Mouse (Mus musculus) intestine, embryonic 15.5 days (tissue): Measurements from ENCODE around the gene Rnf217. TPM values are rescaled to one million over a fixed set of nuclear protein-coding genes. Genes with fewer than 3 reads are reported as not detected.
A peak's percentile ranks its signal among the peaks of the same experiment; 100 is the strongest.

ENCODE experiments used
- ATAC-seq: fragments of 200-750 bp; cut with Nextera tagmentation; 2 replicates; pipeline ENCODE4 v1.8.0; 2017; ENCODE audit warnings: moderate TSS enrichment, moderate library complexity
- H3K27ac ChIP-seq: fragments of 300-500 bp; sonication (generic); 2 replicates; pipeline ENCODE4 v1.5.1; 2015; ENCODE audit warnings: mild to moderate bottlenecking, inconsistent platforms
- H3K27me3 ChIP-seq: fragments of 300-500 bp; sonication (generic); replicated peaks from 2 replicates; pipeline ENCODE4 v1.6.1; 2015; ENCODE audit warnings: inconsistent platforms
- H3K36me3 ChIP-seq: fragments of 300-500 bp; sonication (generic); 2 replicates; pipeline ENCODE4 v1.6.1; 2015; ENCODE audit warnings: inconsistent platforms
- H3K4me1 ChIP-seq: fragments of 300-500 bp; sonication (generic); replicated peaks from 2 replicates; pipeline ENCODE4 v1.6.1; 2015; ENCODE audit warnings: inconsistent platforms
- H3K4me2 ChIP-seq: fragments of 300-500 bp; sonication (generic); replicated peaks from 2 replicates; pipeline ENCODE4 v1.6.1; 2015; ENCODE audit warnings: mild to moderate bottlenecking, inconsistent platforms
- H3K4me3 ChIP-seq: fragments of 300-500 bp; sonication (generic); replicated peaks from 2 replicates; pipeline ENCODE4 v1.5.1; 2015; ENCODE audit warnings: inconsistent platforms
- H3K9ac ChIP-seq: fragments of 300-500 bp; sonication (generic); 2 replicates; pipeline ENCODE4 v1.6.1; 2015; ENCODE audit warnings: inconsistent platforms
- H3K9me3 ChIP-seq: fragments of 300-500 bp; sonication (generic); 2 replicates; pipeline ENCODE4 v1.6.1; 2016; ENCODE audit warnings: inconsistent platforms
- WGBS: fragments of 180-500 bp; shearing (Covaris S2); methylation state at CpG from one replicate; pipeline ENCODE4 v1.1.7; 2015; 5-methylcytosine and 5-hydroxymethylcytosine counted together
- polyA plus RNA-seq: library from polyadenylated mRNA; unstranded; fragments of >200 nt; fragmentation: Nextera tagmentation; extraction: Ambion mirVana; gene quantifications from 2 replicates; pipeline ENCODE4 v1.2.1, GENCODE M21; 2015

Rnf217 gene
- polyA plus RNA-seq, 1 experiment from 2014 or later: 1.5 TPM

DNA sequence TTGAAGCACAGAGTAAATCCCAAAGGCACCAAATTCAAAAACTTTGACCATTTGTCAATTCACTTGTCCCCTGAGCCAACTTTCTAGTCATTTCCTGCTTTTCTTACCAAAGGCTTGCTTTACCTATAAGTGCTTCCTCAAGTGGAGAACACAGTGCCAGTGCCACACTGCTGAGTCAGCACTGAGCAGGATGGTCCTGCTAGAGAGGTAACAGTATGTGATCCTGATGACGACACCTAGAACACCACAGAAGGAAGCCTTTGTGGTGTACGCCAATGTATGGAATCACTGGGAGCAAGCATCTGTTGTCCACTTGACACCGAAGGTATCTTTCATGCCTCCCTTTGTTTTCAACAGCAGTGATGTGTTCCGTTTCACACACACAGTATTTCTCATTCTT lies 90.8 kb downstream of the Rnf217 start:
- Histone ChIP-seq H3K4me1 (no peaks in the 10 kb centered on the region), H3K36me3 (no peaks in the 10 kb centered on the region), H3K9ac (no peak overlapping the region), H3K4me3 (no peak overlapping the region), H3K4me2 (no peak overlapping the region), H3K27me3 (no peaks in the 10 kb centered on the region), H3K27ac (no peak overlapping the region), H3K9me3 (no peaks in the 10 kb centered on the region)
- no peak for ATAC-seq
- 96% methylated on average over 4 of the region's 4 CpGs for WGBS

DNA sequence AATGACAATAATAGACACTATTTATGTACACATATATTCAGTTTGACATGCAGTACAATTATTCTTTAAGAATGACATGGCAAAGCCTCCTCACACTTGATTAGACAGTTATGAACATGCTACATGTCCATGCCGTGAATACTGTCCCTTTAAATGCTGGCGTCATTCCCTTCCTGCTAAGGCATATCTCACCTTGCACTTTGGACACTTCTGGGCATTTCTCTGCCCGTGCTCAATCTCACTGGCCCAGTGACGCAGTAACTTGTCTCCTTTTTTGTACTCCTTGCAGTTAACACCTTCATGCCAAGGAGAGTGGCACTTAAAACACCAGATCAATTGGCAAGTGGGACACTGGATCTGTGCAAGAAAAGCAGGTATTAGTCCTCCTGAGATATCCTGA lies 91.8 kb downstream of the Rnf217 start:
- Histone ChIP-seq H3K4me3 (no peak overlapping the region), H3K27me3 (no peaks in the 10 kb centered on the region), H3K36me3 (no peaks in the 10 kb centered on the region), H3K27ac (no peak overlapping the region), H3K9ac (no peak overlapping the region), H3K9me3 (no peaks in the 10 kb centered on the region), H3K4me1 (no peaks in the 10 kb centered on the region), H3K4me2 (no peak overlapping the region)
- WGBS: 46% methylated on average over 4 of the region's 4 CpGs
- ATAC-seq: peak; percentile 82

DNA sequence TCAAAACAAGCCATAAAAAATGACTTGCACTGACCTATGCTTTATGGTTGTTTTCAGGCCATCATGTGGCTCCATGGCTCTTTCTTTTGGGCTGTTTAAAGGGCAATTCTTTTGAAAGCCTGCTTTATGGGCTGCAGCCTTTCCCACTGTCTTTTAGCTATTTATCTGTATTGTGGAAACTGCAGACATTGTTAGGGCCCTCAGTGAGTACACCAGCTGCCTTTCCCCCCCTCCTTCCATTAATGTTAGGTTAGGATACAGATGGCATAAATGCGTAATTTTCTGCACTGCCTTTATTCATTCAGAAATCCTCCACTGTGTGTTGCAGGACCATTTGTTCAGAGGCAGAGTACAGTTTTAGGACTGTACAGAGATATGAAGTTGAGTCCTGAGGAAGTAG lies 93.1 kb downstream of the Rnf217 start:
- Histone ChIP-seq H3K27me3 (no peaks in the 10 kb centered on the region), H3K36me3 (no peaks in the 10 kb centered on the region), H3K4me2 (no peak overlapping the region), H3K27ac (no peak overlapping the region), H3K9me3 (no peaks in the 10 kb centered on the region), H3K9ac (no peak overlapping the region), H3K4me1 (no peaks in the 10 kb centered on the region), H3K4me3 (no peak overlapping the region)
- 83% methylated on average over 1 of the region's 1 CpGs for WGBS
- peak; percentile 32; the same call in 1 of the 2 replicates for ATAC-seq

DNA sequence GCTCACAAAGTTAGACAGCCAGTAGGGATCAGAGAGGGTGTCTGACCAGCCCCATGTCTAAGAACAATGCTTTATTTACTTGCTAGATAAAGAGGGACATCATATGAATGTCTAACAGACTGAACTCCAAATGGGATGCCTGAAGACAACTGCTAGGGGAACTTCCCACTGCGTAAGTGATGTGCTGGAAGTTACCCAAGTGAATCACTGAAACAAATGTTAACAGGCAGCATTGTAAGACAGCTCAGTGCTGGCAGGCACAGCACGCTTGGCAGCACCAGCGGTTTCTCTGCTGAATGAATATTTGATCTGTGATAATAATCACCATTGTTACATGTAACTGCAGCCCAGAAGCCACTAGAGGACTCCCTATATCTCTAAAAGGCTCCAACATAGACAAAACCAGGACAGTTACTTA lies 104.8 kb downstream of the Rnf217 start:
- 65% methylated on average over 3 of the region's 3 CpGs for WGBS
- no peak for ATAC-seq

DNA sequence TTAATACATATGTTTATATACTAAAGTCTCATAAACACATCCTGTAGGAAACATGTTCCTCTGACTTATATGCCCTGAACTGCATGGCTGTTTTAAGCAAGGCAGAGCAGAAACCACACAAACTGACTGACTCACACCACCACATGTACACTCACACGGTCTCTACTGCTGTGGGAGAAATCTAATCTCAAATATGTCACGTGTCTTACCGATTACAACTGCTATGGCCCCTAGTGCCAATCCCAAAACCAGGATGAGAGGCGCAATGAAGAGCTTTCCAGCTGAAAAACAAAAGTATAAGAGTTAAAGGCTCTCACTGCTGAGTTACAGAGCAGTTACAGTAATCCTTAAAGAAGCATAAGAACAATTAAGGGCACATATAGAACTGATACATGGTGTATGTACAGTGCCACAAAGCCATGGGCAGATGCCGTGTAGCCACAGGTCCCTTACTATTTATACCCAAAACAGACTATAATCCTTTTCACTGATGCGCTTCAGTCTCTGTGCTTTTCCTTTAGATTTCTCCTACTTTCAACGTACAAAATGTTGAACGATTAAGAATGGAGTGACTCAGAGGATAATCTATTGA lies 105.3 kb downstream of the Rnf217 start:
- Histone ChIP-seq H3K4me2 (no peak overlapping the region), H3K27me3 (no peaks in the 10 kb centered on the region), H3K36me3 (no peaks in the 10 kb centered on the region), H3K9ac (no peak overlapping the region), H3K4me3 (no peak overlapping the region), H3K27ac (no peak overlapping the region), H3K4me1 (no peaks in the 10 kb centered on the region), H3K9me3 (no peaks in the 10 kb centered on the region)
- WGBS: 87% methylated on average over 8 of the region's 8 CpGs
- no peak for ATAC-seq

More for the DNA sequence above, 104.8 kb downstream of the Rnf217 start:
- H3K9ac ChIP-seq: no peak overlapping the region
- no peaks in the 10 kb centered on the region for H3K4me1 ChIP-seq
- H3K36me3 ChIP-seq: no peaks in the 10 kb centered on the region
- H3K4me2 ChIP-seq: no peak overlapping the region
- H3K9me3 ChIP-seq: no peaks in the 10 kb centered on the region
- H3K4me3 ChIP-seq: no peak overlapping the region
- H3K27me3 ChIP-seq: no peaks in the 10 kb centered on the region
- H3K27ac ChIP-seq: no peak overlapping the region

DNA sequence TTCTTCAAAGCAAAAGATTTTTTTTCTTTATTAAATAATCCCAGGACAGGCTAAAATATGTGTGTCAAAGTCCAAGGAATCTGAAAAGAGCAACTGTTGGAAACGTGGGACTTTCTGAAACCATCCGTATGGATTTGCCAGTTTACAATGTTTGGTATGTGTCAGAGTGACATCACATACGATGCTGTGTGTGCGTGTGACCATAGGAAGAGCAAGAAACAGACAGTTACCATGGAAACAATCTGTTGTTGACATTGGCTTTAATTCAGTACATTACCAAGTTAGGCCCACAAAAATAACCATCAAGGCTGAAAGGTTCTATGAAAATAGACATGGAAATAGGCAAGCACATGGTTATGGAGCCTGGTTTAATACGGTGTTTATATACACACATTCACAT lies 107.3 kb downstream of the Rnf217 start:
- Histone ChIP-seq H3K27ac (no peak overlapping the region), H3K4me1 (no peaks in the 10 kb centered on the region), H3K4me3 (no peak overlapping the region), H3K9me3 (no peaks in the 10 kb centered on the region), H3K4me2 (no peak overlapping the region), H3K27me3 (no peaks in the 10 kb centered on the region), H3K9ac (no peak overlapping the region), H3K36me3 (no peaks in the 10 kb centered on the region)
- no peak for ATAC-seq
- 71% methylated on average over 5 of the region's 5 CpGs for WGBS

DNA sequence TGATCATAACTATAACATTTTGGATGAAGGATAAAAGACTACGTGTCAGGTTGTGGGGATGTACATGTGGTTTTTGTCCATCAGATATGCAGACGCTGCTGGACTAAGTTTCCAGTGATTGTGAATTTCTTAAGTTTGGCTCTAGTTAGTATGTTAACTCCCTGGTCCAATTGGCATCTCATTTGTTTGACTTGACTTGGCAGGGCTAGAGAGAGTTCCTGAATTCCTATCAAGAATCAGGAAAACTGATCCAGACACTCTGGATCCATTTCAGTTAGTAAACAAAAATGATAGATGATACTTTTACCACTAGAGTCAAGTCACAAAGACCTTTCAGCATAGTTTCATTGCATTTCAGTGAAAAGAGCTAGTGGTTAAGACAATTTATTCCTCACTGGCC lies 112.1 kb downstream of the Rnf217 start:
- Histone ChIP-seq H3K4me2 (no peak overlapping the region), H3K27ac (no peak overlapping the region), H3K36me3 (no peaks in the 10 kb centered on the region), H3K27me3 (no peaks in the 10 kb centered on the region), H3K9ac (no peak overlapping the region), H3K4me1 (no peaks in the 10 kb centered on the region), H3K9me3 (no peaks in the 10 kb centered on the region), H3K4me3 (no peak overlapping the region)
- whole genome bisulfite sequencing: 78% methylated on average over 2 of the region's 2 CpGs
- ATAC-seq: no peak

DNA sequence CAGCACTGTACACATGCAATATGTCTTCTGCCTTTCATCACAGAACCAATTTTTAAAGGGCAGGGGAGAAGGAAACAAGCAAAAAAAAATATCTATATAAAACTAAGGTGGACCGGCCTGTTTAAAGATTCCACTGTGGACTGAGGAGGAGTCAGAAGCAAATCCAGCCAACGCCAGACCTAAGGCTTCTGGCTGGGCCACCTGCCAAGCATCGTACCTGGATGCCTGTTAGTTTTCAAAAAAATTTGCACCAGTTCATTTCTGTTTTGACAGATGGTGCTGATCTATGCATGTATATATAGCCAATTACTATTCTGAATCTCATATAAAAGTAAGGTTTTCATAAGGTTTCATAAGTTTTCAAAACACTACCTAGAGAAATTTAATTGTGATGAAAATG lies 113.2 kb downstream of the Rnf217 start:
- ATAC-seq: no peak
- no peaks in the 10 kb centered on the region for H3K27me3 ChIP-seq
- H3K4me3 ChIP-seq: no peak overlapping the region
- no peak overlapping the region for H3K27ac ChIP-seq
- no peaks in the 10 kb centered on the region for H3K36me3 ChIP-seq
- H3K9ac ChIP-seq: no peak overlapping the region
- H3K4me2 ChIP-seq: no peak overlapping the region
- WGBS: 71% methylated on average over 3 of the region's 3 CpGs
- no peaks in the 10 kb centered on the region for H3K4me1 ChIP-seq
- H3K9me3 ChIP-seq: no peaks in the 10 kb centered on the region

DNA sequence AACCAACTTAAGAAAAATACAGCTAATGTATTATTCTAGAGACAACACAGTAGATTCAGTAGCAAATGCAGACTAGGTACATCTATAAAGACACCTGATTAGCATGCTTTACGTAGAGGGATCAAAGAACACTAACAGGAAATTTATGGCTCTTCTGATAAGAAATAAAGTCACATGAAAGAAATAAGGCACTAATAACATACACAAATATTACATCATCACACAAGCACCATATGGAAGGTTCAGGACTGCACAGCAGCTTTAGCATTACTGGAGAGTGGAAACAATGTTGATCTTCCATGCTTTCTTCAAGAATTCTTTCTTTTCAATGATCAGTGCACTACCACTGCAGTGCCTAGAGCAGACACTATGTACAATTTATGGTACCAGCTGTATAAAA lies 114.7 kb downstream of the Rnf217 start:
- H3K27me3 ChIP-seq: no peaks in the 10 kb centered on the region
- no peak overlapping the region for H3K27ac ChIP-seq
- H3K4me1 ChIP-seq: no peaks in the 10 kb centered on the region
- ATAC-seq: peak; percentile 83
- 49% methylated on average over 1 of the region's 1 CpGs for WGBS
- H3K4me3 ChIP-seq: no peak overlapping the region
- no peaks in the 10 kb centered on the region for H3K9me3 ChIP-seq
- H3K36me3 ChIP-seq: peaks cover 4% of the 10 kb centered on the region; the same call in 1 of the 2 replicates
- H3K9ac ChIP-seq: no peak overlapping the region
- no peak overlapping the region for H3K4me2 ChIP-seq

DNA sequence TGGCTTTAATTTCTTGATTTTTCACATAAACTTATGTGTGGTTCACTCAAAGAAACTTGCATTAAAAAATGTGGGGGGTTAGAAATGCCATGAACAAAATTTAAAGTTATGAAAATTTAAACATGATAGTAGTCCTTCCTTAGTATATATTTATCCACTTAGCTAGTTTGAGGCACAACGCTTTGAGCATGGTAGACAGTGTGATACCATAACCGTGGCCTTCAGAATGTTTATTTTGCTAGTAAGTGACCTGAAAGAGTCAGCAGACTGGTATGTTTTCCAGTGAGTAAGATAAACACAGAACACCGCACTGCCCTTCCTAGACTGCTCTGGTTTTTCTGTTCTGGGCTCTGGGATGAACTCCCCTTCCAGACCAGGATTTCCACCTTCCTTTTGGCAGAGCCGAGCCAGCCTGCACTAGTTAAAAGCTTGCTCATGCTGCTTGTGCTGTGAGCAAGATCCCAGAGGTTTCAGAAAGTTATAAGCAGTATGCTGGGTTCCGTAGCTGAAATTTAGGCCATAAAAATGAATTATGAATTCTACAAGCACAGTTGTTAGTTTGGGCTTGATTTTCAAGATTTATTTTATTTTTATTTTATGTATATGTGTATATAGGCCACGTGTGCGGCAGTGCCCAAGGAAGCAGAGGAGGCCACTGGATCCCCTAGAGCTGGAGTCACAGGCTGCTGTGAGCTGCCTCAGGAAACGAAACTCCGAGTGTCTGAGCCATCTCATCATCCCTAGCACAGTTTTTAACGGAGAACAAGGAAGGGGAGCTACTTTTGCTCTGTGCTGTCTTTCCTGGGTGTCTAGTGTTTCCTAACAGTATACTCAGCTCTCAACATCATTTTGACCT lies 141.7 kb downstream of the Rnf217 start:
- Histone ChIP-seq H3K4me3 (no peak overlapping the region), H3K36me3 (no peaks in the 10 kb centered on the region), H3K27ac (no peak overlapping the region), H3K4me2 (no peak overlapping the region), H3K27me3 (no peaks in the 10 kb centered on the region), H3K4me1 (0 out of 2 replicates have a peak, but pooled peaks cover 2% of the 10 kb centered on the region), H3K9ac (no peak overlapping the region), H3K9me3 (no peaks in the 10 kb centered on the region)
- 37% methylated on average over 10 of the region's 10 CpGs for WGBS
- ATAC-seq: no peak

DNA sequence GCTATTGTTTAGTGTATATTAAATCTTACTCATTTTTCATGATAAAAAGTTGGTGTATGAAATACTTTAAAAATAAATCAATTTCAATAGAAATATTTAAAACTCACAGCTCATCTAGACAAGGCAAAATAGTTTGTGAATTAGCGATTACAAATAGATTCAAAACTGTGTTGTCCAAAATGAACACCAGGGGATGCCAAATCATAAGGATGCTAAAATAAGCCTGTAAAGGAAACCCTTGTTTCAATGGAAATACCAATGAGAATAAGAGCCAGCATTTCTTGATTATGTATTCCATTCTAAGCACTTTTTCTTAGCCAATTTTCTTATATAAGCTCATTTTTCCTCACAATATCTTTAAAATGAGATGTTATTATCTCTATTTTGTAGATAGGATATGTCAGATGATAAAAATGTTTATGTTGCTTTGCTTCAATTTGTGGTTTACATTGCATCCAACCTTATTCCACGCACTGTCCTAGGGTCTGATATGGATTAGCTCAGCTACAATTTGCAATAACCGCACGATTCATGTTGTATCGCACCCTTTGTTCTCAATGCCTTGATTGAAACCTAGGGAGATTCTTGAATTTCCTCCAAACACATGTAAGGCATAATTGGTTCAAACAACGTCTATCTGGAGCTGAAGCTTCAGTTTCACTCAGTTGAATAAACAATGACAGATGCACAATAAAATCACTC lies 143.0 kb downstream of the Rnf217 start:
- Histone ChIP-seq H3K27me3 (no peaks in the 10 kb centered on the region), H3K4me1 (0 out of 2 replicates have a peak, but pooled peaks cover 2% of the 10 kb centered on the region), H3K4me2 (no peak overlapping the region), H3K9me3 (no peaks in the 10 kb centered on the region), H3K27ac (no peak overlapping the region), H3K36me3 (no peaks in the 10 kb centered on the region), H3K4me3 (no peak overlapping the region), H3K9ac (no peak overlapping the region)
- ATAC-seq: no peak
- whole genome bisulfite sequencing: 78% methylated on average over 6 of the region's 6 CpGs

DNA sequence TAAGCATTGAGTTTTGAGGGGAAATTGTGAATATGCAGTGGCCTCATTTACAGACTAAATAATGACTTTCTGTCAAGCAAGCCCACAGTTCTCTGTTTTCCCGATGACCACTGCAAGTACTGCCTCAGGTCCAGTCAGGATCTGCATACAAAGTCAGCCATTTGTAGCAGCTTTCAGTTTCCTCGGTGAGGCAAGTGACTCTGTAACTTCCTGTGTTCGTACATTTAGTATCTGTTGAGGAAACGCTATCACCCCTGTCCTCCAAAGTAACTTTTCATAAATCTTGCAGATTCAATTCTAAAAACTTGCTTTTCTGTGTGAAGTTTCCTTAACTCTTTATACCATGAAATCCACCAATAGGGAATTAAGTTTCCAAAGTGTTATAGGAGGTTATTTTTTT lies 143.6 kb downstream of the Rnf217 start:
- 56% methylated on average over 4 of the region's 4 CpGs for WGBS

More for the DNA sequence above, 143.6 kb downstream of the Rnf217 start:
- no peaks in the 10 kb centered on the region for H3K9me3 ChIP-seq
- H3K36me3 ChIP-seq: no peaks in the 10 kb centered on the region
- H3K4me2 ChIP-seq: no peak overlapping the region
- H3K4me1 ChIP-seq: 0 out of 2 replicates have a peak, but pooled peaks cover 2% of the 10 kb centered on the region
- ATAC-seq: no peak
- H3K27ac ChIP-seq: no peak overlapping the region
- no peaks in the 10 kb centered on the region for H3K27me3 ChIP-seq
- no peak overlapping the region for H3K4me3 ChIP-seq
- H3K9ac ChIP-seq: no peak overlapping the region
